Mouse (Mus musculus) CH12.LX (cell line): ENCODE measurements around the gene Tcf21. TPM values are rescaled to one million over a fixed set of nuclear protein-coding genes. Genes with fewer than 3 reads are reported as not detected.

ENCODE experiments used
- DNase-seq: peaks from one replicate; pipeline ENCODE4 v3.0.0-alpha.2; 2013; ENCODE audit errors: extremely low read depth
- H3K27ac ChIP-seq: 2 replicates; pipeline ENCODE4 v1.5.1; 2012; ENCODE audit warnings: low read depth, mild to moderate bottlenecking, control low read depth, moderate library complexity; ENCODE audit not compliant: insufficient read depth
- H3K27me3 ChIP-seq: replicated peaks from 2 replicates; pipeline ENCODE3; 2012; ENCODE audit warnings: inconsistent platforms
- H3K36me3 ChIP-seq, 2 experiments: replicated peaks in 1 of 2; 2 replicates each; pipeline versions ENCODE3 to v1.6.1; 2012; ENCODE audit warnings: inconsistent platforms in 1 of 2, low read length in 1 of 2, mild to moderate bottlenecking in 1 of 2, mixed read lengths in 1 of 2, moderate library complexity in 1 of 2; ENCODE audit not compliant: control insufficient read depth in 1 of 2, insufficient read depth in 1 of 2
- H3K4me1 ChIP-seq, 2 experiments: 2 replicates each; pipeline ENCODE4 v1.6.1; 2012; ENCODE audit warnings: inconsistent platforms in 1 of 2, moderate library complexity in 1 of 2; ENCODE audit not compliant: insufficient read depth in 2 of 2, control insufficient read depth in 1 of 2
- H3K4me2 ChIP-seq: 2 replicates; pipeline ENCODE4 v1.6.1; 2012; ENCODE audit warnings: low read depth, mild to moderate bottlenecking, control low read depth; ENCODE audit not compliant: poor library complexity, insufficient read depth, severe bottlenecking
- H3K4me3 ChIP-seq, 3 experiments: fragments of 150-350 bp in 1 of 3; sonication (generic) in 1 of 3; replicated peaks in 1 of 3; 2 replicates each; pipeline versions ENCODE3 to v1.5.1; 2011 to 2012; ENCODE audit warnings: low read depth in 2 of 3, low read length in 2 of 3, mild to moderate bottlenecking in 2 of 3, moderate library complexity in 2 of 3, control low read depth in 1 of 3, improper control_type of control experiment in 1 of 3, inconsistent platforms in 1 of 3, mixed read lengths in 1 of 3; ENCODE audit not compliant: poor library complexity in 1 of 3
- H3K79me2 ChIP-seq: replicated peaks from 2 replicates; pipeline ENCODE4 v1.6.1; 2012; ENCODE audit warnings: mild to moderate bottlenecking, moderate library complexity; ENCODE audit not compliant: control insufficient read depth, poor library complexity, insufficient read depth, severe bottlenecking; ENCODE audit errors: extremely low read depth
- H3K9ac ChIP-seq: 2 replicates; pipeline ENCODE4 v1.6.1; 2012; ENCODE audit warnings: low read depth, mild to moderate bottlenecking, control low read depth, moderate library complexity; ENCODE audit not compliant: insufficient read depth
- H3K9me3 ChIP-seq: replicated peaks from 2 replicates; pipeline ENCODE3; 2012; ENCODE audit warnings: low read length, inconsistent platforms, mixed read lengths
- CHD1 ChIP-seq: IDR thresholded peaks from 2 replicates; pipeline ENCODE4 v1.6.1; 2012; ENCODE audit warnings: low read depth, low read length, improper control_type of control experiment, inconsistent platforms
- CHD2 ChIP-seq: IDR thresholded peaks from 2 replicates; pipeline ENCODE4 v1.6.1; 2011; ENCODE audit warnings: low read length, improper control_type of control experiment
- CTCF ChIP-seq, 2 experiments: IDR thresholded peaks in 1 of 2; conservative IDR thresholded peaks in 1 of 2; 2 replicates each; pipeline ENCODE4 v1.5.1; 2011 to 2012; ENCODE audit warnings: low read depth in 2 of 2, low read length in 2 of 2, improper control_type of control experiment in 1 of 2, inconsistent platforms in 1 of 2, mild to moderate bottlenecking in 1 of 2, moderate library complexity in 1 of 2
- GABPA ChIP-seq: IDR thresholded peaks from 2 replicates; pipeline ENCODE4 v1.6.1; 2012; ENCODE audit warnings: low read depth, low read length, improper control_type of control experiment, inconsistent platforms; ENCODE audit not compliant: insufficient replicate concordance
- HCFC1 ChIP-seq: IDR thresholded peaks from 2 replicates; pipeline ENCODE4 v1.6.1; 2012; ENCODE audit warnings: low read depth, mild to moderate bottlenecking, inconsistent platforms, low read length, improper control_type of control experiment
- JUND ChIP-seq: conservative IDR thresholded peaks from 2 replicates; pipeline ENCODE4 v1.6.1; 2011; ENCODE audit warnings: low read depth, low read length, improper control_type of control experiment
- MEF2A ChIP-seq: IDR thresholded peaks from 2 replicates; pipeline ENCODE4 v1.6.1; 2014; ENCODE audit warnings: low read depth, mild to moderate bottlenecking, inconsistent platforms, low read length, improper control_type of control experiment, borderline replicate concordance
- MYC ChIP-seq: IDR thresholded peaks from 2 replicates; pipeline ENCODE4 v1.6.1; 2011; ENCODE audit warnings: low read depth, mild to moderate bottlenecking, improper control_type of control experiment, low read length
- NELFE ChIP-seq: IDR thresholded peaks from 2 replicates; pipeline ENCODE4 v1.6.1; 2011; ENCODE audit warnings: low read depth, low read length, improper control_type of control experiment
- NRF1 ChIP-seq: IDR thresholded peaks from 2 replicates; pipeline ENCODE4 v1.6.1; 2014; ENCODE audit warnings: low read depth, mild to moderate bottlenecking, inconsistent platforms, low read length, improper control_type of control experiment, moderate library complexity
- POLR2AphosphoS2 ChIP-seq: IDR thresholded peaks from 2 replicates; pipeline ENCODE4 v1.6.1; 2011; ENCODE audit warnings: low read depth, low read length, improper control_type of control experiment
- RAD21 ChIP-seq: IDR thresholded peaks from 2 replicates; pipeline ENCODE4 v1.6.1; 2011; ENCODE audit warnings: low read depth, mild to moderate bottlenecking, low read length, improper control_type of control experiment, moderate library complexity
- SMC3 ChIP-seq: IDR thresholded peaks from 2 replicates; pipeline ENCODE4 v1.6.1; 2011; ENCODE audit warnings: low read depth, low read length, improper control_type of control experiment
- TBP ChIP-seq: conservative IDR thresholded peaks from 2 replicates; pipeline ENCODE4 v1.6.1; 2011; ENCODE audit warnings: low read depth, low read length, improper control_type of control experiment
- TCF12 ChIP-seq: IDR thresholded peaks from 2 replicates; pipeline ENCODE4 v1.6.1; 2014; ENCODE audit warnings: low read depth, mild to moderate bottlenecking, inconsistent platforms, low read length, improper control_type of control experiment
- USF1 ChIP-seq: IDR thresholded peaks from 2 replicates; pipeline ENCODE4 v1.6.1; 2014; ENCODE audit warnings: low read depth, mild to moderate bottlenecking, inconsistent platforms, low read length, improper control_type of control experiment
- ZKSCAN1 ChIP-seq: IDR thresholded peaks from 2 replicates; pipeline ENCODE4 v1.6.1; 2012; ENCODE audit warnings: low read depth, inconsistent platforms, low read length, improper control_type of control experiment, borderline replicate concordance
- ZMIZ1 ChIP-seq: IDR thresholded peaks from 2 replicates; pipeline ENCODE4 v1.6.1; 2012; ENCODE audit warnings: low read depth, mild to moderate bottlenecking, inconsistent platforms, low read length, improper control_type of control experiment
- ZNF384 ChIP-seq: IDR thresholded peaks from 2 replicates; pipeline ENCODE4 v1.6.1; 2012; ENCODE audit warnings: low read depth, low read length, improper control_type of control experiment, inconsistent platforms
- dilution Hi-C: fragments of 300-500 bp; cut with MboI; formaldehyde crosslinking; loops from 2 replicates; pipeline ENCODE4 v1.14.3; 2020; ENCODE audit warnings: low sequenced_read_pairs; ENCODE audit not compliant: extremely low pct_unique_long_range_greater_than_20kb, extremely low pct_ligation_motif_present
- in situ Hi-C: fragments of 300-500 bp; cut with MboI; formaldehyde crosslinking; loops from 3 replicates; pipeline ENCODE4 v1.14.3; 2019; ENCODE audit warnings: low sequenced_read_pairs, low pct_ligation_motif_present, low pct_unique_long_range_greater_than_20kb, mixed read lengths
- polyA plus RNA-seq: library from polyadenylated mRNA; unstranded; fragments of >175 nt; gene quantifications from 2 replicates; pipeline ENCODE4 v1.2.1, GENCODE M21; 2012; ENCODE audit warnings: low read depth; ENCODE audit not compliant: insufficient read length
- total RNA-seq, 2 experiments: library from RNA; depleted of rRNA; stranded (reverse); fragments of 300-350 nt in 1 of 2; fragments of >200 nt in 1 of 2; gene quantifications; 2 replicates each; pipeline ENCODE4 v1.2.3; 2012 to 2014

The Tcf21 gene
- total and polyA plus RNA-seq, 3 experiments, result not detected

DNA sequence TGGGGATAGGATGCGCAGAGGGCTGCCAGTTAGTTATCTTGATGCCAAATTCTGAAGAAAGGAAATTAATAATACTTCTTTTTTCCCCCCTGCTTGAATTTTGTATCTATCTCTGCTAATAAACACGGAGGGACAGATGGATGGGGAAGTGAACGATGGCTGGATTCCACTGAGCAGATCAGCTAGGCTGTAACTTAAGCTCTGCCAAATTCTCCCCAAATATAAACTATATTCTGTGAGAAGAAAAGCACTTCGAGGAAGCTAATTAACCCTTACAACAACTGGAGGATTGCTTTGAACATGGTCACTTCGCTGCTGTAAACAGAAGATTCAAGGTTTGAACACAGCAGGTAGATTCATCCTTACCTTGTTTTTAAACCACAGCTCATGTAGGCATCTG, 2.5 kb upstream of the Tcf21 start:
- in situ Hi-C loops (no loop called here), dilution Hi-C loops (no loop called here)
- no peaks in the 10 kb centered on the region for H3K27me3 ChIP-seq

DNA sequence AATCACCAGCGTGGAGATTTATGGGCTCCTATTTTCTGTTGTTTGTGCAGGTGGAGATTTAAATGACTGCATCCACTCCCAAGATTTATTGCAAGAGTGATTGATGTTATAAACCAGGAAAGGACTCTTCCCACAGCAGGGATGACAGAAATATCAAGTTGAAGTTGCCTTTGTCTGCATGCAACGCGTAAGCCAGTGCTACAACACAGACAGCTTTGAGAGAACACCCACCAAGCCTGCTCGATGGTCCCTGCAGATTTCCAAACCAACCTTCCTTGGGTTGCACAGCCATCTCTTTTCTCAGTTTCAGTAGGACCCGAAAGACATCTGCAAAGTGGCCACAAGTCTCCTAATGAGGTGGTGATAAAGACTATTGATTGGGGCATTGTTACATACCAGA, 1.7 kb upstream of the Tcf21 start:
- no peak overlapping the region for H3K4me2 ChIP-seq
- no peak overlapping the region for H3K27ac ChIP-seq
- no peaks in the 10 kb centered on the region for H3K4me1 ChIP-seq
- DNase-seq, result no peak
- no peaks in the 10 kb centered on the region for H3K79me2 ChIP-seq
- no peak overlapping the region for H3K4me3 ChIP-seq
- dilution Hi-C loops, result no loop called here
- H3K9ac ChIP-seq, result no peak overlapping the region
- no peaks in the 10 kb centered on the region for H3K36me3 ChIP-seq
- no peak for TF ChIP-seq TBP
- TF ChIP-seq GABPA, result no peak
- TF ChIP-seq ZNF384, result no peak
- TF ChIP-seq CHD2, result no peak
- TF ChIP-seq MYC, result no peak
- TF ChIP-seq ZKSCAN1, result no peak
- no peak for TF ChIP-seq HCFC1
- no peak for TF ChIP-seq ZMIZ1
- no peak for TF ChIP-seq CTCF (conservative IDR thresholded peaks at IDR 0.05 in 1 of 2, IDR thresholded peaks at IDR 0.05 in 1 of 2; ENCODE audit: low read depth in 2 of 2, low read length in 2 of 2)
- no peak for TF ChIP-seq NRF1
- no peak for TF ChIP-seq SMC3
- TF ChIP-seq TCF12, result no peak
- no peak for TF ChIP-seq NELFE
- TF ChIP-seq POLR2AphosphoS2, result no peak
- no peak for TF ChIP-seq MEF2A
- TF ChIP-seq CHD1, result no peak
- TF ChIP-seq RAD21, result no peak
- TF ChIP-seq JUND, result no peak
- TF ChIP-seq, all 38 proteins: peak for 0
- in situ Hi-C loops, result no loop called here
- Histone ChIP-seq H3K27me3 (no peaks in the 10 kb centered on the region), H3K9me3 (no peaks in the 10 kb centered on the region)

More for the DNA sequence above, 2.5 kb upstream of the Tcf21 start:
- TF ChIP-seq ZMIZ1 (no peak), USF1 (no peak), POLR2AphosphoS2 (no peak)
- Histone ChIP-seq H3K4me2 (no peak overlapping the region), H3K4me3 (no peak overlapping the region), H3K9me3 (no peaks in the 10 kb centered on the region), H3K9ac (no peak overlapping the region), H3K4me1 (no peaks in the 10 kb centered on the region), H3K27ac (no peak overlapping the region), H3K79me2 (no peaks in the 10 kb centered on the region), H3K36me3 (no peaks in the 10 kb centered on the region)
- DNase-seq, result no peak
